Mouse (Mus musculus) liver, embryonic 12.5 days (tissue): Measurements from ENCODE around the gene Zfyve1. TPM values are rescaled to one million over a fixed set of nuclear protein-coding genes. Genes with fewer than 3 reads are reported as not detected.

Source experiments
- ATAC-seq: fragments of 200-750 bp; cut with Nextera tagmentation; 2 replicates; pipeline ENCODE4 v1.8.0; 2017; ENCODE audit warnings: moderate number of reproducible peaks, mild to moderate bottlenecking, moderate library complexity
- H3K27ac ChIP-seq: fragments of 300-500 bp; sonication (generic); 2 replicates; pipeline ENCODE4 v1.5.1; 2016; ENCODE audit warnings: mild to moderate bottlenecking
- H3K27me3 ChIP-seq: fragments of 300-500 bp; sonication (generic); replicated peaks from 2 replicates; pipeline ENCODE4 v1.6.1; 2016; ENCODE audit warnings: mild to moderate bottlenecking, moderate library complexity
- H3K36me3 ChIP-seq: fragments of 300-500 bp; sonication (generic); 2 replicates; pipeline ENCODE4 v1.6.1; 2016; ENCODE audit warnings: mild to moderate bottlenecking, moderate library complexity
- H3K4me1 ChIP-seq: fragments of 300-500 bp; sonication (generic); 2 replicates; pipeline ENCODE4 v1.6.1; 2016
- H3K4me2 ChIP-seq: fragments of 300-500 bp; sonication (generic); 2 replicates; pipeline ENCODE4 v1.6.1; 2016; ENCODE audit warnings: mild to moderate bottlenecking, moderate library complexity
- H3K4me3 ChIP-seq: fragments of 300-500 bp; sonication (generic); 2 replicates; pipeline ENCODE4 v1.5.1; 2016; ENCODE audit warnings: mild to moderate bottlenecking, moderate library complexity
- H3K9ac ChIP-seq: fragments of 300-500 bp; sonication (generic); 2 replicates; pipeline ENCODE4 v1.6.1; 2016; ENCODE audit warnings: mild to moderate bottlenecking, moderate library complexity
- H3K9me3 ChIP-seq: fragments of 300-500 bp; sonication (generic); replicated peaks from 2 replicates; pipeline ENCODE4 v1.6.1; 2016; ENCODE audit warnings: mild to moderate bottlenecking, moderate library complexity
- WGBS: fragments of 180-500 bp; shearing (Covaris S2); methylation state at CpG from one replicate; pipeline ENCODE4 v1.1.7; 2016; ENCODE audit not compliant: insufficient replicate concordance; 5-methylcytosine and 5-hydroxymethylcytosine counted together
- polyA plus RNA-seq: library from polyadenylated mRNA; unstranded; fragments of >200 nt; fragmentation: Nextera tagmentation; extraction: Ambion mirVana; gene quantifications from 2 replicates; pipeline ENCODE4 v1.2.1, GENCODE M21; 2016

Gene Zfyve1
- polyA plus RNA-seq, 1 experiment from 2014 or later = 8.2 TPM

GRCm38 (mm10) chr12:83535428-83535827, 61.6 kb downstream of the Zfyve1 start:
- WGBS = 78% methylated on average over 11 of the region's 11 CpGs
- Histone ChIP-seq H3K9me3 (no peaks in the 10 kb centered on the region), H3K4me1 (peaks cover 4% of the 10 kb centered on the region; the same call in 1 of the 2 replicates), H3K4me3 (no peak overlapping the region), H3K27ac (no peak overlapping the region), H3K27me3 (no peaks in the 10 kb centered on the region), H3K36me3 (peaks cover 75% of the 10 kb centered on the region), H3K4me2 (no peak overlapping the region), H3K9ac (no peak overlapping the region)
- no peak for ATAC-seq

DNA sequence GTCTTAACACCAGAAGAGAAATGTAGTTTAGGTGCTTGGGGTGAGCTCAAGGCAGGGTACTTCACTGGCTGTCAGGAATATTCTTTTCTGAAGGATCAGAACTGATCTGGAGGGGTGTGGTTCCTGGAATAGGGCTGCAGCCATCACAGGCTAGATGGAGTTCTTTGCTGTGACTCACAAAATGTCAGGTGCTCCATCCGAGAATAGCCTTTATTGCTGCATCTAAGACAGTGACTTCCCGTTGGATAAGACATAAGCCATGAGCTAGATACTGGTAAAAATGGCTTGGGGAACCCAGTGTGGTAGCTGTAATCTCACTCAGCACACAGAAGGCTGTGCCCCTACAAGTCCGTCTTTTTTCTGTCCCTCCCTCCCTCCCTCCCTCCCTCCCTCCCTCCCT, 62.8 kb downstream of the Zfyve1 start:
- Histone ChIP-seq H3K27ac (no peak overlapping the region), H3K36me3 (peaks cover 69% of the 10 kb centered on the region), H3K9ac (no peak overlapping the region), H3K4me1 (peaks cover 4% of the 10 kb centered on the region; the same call in 1 of the 2 replicates), H3K27me3 (no peaks in the 10 kb centered on the region), H3K9me3 (no peaks in the 10 kb centered on the region), H3K4me2 (no peak overlapping the region), H3K4me3 (no peak overlapping the region)
- WGBS = 75% methylated on average over 3 of the region's 3 CpGs
- no peak for ATAC-seq

- Histone ChIP-seq H3K36me3 (peaks cover 63% of the 10 kb centered on the region), H3K9me3 (no peaks in the 10 kb centered on the region), H3K4me3 (no peak overlapping the region), H3K4me1 (peaks cover 4% of the 10 kb centered on the region; the same call in 1 of the 2 replicates), H3K4me2 (no peak overlapping the region), H3K9ac (no peak overlapping the region), H3K27me3 (no peaks in the 10 kb centered on the region), H3K27ac (no peak overlapping the region)
- 84% methylated on average over 3 of the region's 3 CpGs for WGBS
- ATAC-seq = no peak
Observed at GRCm38 (mm10) chr12:83532966-83533365, 64.1 kb downstream of the Zfyve1 start.

GRCm38 (mm10) chr12:83531992-83532391, 65.0 kb downstream of the Zfyve1 start:
- 71% methylated on average over 6 of the region's 6 CpGs for WGBS
- peaks cover 56% of the 10 kb centered on the region for H3K36me3 ChIP-seq
- H3K9ac ChIP-seq = no peak overlapping the region
- no peaks in the 10 kb centered on the region for H3K27me3 ChIP-seq
- no peak overlapping the region for H3K4me3 ChIP-seq
- no peaks in the 10 kb centered on the region for H3K9me3 ChIP-seq
- H3K4me2 ChIP-seq = no peak overlapping the region
- peaks cover 4% of the 10 kb centered on the region; the same call in 1 of the 2 replicates for H3K4me1 ChIP-seq
- ATAC-seq = no peak
- H3K27ac ChIP-seq = no peak overlapping the region

- Histone ChIP-seq H3K4me3 (no peak overlapping the region), H3K27me3 (no peaks in the 10 kb centered on the region), H3K27ac (no peak overlapping the region), H3K9ac (no peak overlapping the region), H3K9me3 (no peaks in the 10 kb centered on the region), H3K36me3 (peaks cover 41% of the 10 kb centered on the region), H3K4me2 (no peak overlapping the region), H3K4me1 (peaks cover 22% of the 10 kb centered on the region)
- ATAC-seq = no peak
- WGBS = 74% methylated on average over 5 of the region's 5 CpGs
Observed at GRCm38 (mm10) chr12:83528665-83529064, 68.4 kb downstream of the Zfyve1 start.

- H3K36me3 ChIP-seq = peaks cover 34% of the 10 kb centered on the region
- no peak overlapping the region for H3K9ac ChIP-seq
- no peak for ATAC-seq
- no peaks in the 10 kb centered on the region for H3K27me3 ChIP-seq
- H3K4me3 ChIP-seq = no peak overlapping the region
- no peak overlapping the region for H3K27ac ChIP-seq
- 81% methylated on average over 6 of the region's 6 CpGs for WGBS
- peaks cover 27% of the 10 kb centered on the region for H3K4me1 ChIP-seq
- no peak overlapping the region for H3K4me2 ChIP-seq
- H3K9me3 ChIP-seq = no peaks in the 10 kb centered on the region
Observed at GRCm38 (mm10) chr12:83527816-83528215, 69.2 kb downstream of the Zfyve1 start.

DNA sequence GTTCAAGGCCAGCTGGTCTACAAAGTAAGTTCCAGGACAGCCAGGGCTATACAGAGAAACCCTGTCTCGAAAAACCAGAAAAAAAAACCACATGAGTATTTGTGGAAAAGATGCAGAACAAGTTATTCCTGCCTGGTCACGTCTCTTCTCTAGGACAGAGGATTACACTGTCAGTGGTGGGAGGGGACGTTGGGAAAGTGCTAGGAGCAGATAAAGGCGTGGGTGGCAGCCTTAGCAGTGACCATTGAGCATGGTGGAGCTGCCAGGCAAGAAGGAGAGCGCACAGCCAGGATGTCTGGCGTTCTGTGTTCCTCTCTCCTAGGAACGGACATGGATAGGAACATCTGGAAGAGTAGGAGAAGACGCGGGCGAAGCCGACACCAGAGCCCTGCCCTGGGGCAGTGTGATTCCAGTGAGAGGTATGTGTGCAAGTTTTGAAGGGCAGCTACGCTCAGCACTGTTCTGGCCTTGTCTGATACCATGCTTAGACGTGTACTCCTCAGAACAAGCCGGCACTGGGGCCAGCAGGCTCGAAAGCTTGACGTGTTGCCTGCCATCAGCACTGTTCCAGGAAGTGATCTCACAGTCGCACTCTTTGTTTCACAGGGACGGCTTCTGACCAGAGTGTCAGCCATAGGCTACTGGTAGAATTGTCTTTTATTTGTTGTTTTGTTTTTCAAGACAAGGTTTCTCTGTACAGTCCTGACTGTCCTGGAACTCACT, 71.0 kb downstream of the Zfyve1 start:
- Histone ChIP-seq H3K4me3 (no peak overlapping the region), H3K9me3 (no peaks in the 10 kb centered on the region), H3K4me2 (no peak overlapping the region), H3K4me1 (peaks cover 31% of the 10 kb centered on the region), H3K9ac (no peak overlapping the region), H3K27ac (peak overlapping the region; percentile 18; the same call in 1 of the 2 replicates), H3K27me3 (no peaks in the 10 kb centered on the region), H3K36me3 (peaks cover 24% of the 10 kb centered on the region)
- WGBS = 64% methylated on average over 18 of the region's 18 CpGs
- ATAC-seq = no peak

DNA sequence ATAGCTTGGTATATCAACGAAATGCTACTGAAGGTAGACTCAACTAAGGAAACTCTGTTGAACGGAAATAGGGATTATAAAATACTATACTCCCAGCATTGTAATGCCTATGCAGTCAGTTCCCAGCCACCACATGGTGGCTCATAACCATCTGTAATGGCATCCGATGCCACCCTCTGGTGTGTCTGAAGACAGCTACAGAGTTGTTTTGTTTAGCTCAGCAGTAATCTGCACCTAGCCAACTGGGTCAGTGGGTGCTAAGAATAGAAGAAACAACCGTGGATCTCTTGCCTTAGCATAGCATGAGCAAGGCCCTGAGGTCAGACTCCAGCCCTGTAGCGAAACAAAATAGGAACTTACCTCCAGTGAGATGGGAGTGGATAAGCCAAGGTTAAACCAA, 72.7 kb downstream of the Zfyve1 start:
- H3K4me3 ChIP-seq = no peak overlapping the region
- no peak overlapping the region for H3K27ac ChIP-seq
- peaks cover 40% of the 10 kb centered on the region for H3K4me1 ChIP-seq
- 74% methylated on average over 5 of the region's 5 CpGs for WGBS
- H3K4me2 ChIP-seq = no peak overlapping the region
- H3K36me3 ChIP-seq = peaks cover 15% of the 10 kb centered on the region
- no peaks in the 10 kb centered on the region for H3K27me3 ChIP-seq
- no peak overlapping the region for H3K9ac ChIP-seq
- ATAC-seq = no peak
- H3K9me3 ChIP-seq = no peaks in the 10 kb centered on the region

- H3K36me3 ChIP-seq = peaks cover 12% of the 10 kb centered on the region
- no peak overlapping the region for H3K9ac ChIP-seq
- no peak overlapping the region for H3K4me3 ChIP-seq
- H3K9me3 ChIP-seq = no peaks in the 10 kb centered on the region
- no peak overlapping the region for H3K4me2 ChIP-seq
- H3K4me1 ChIP-seq = peaks cover 44% of the 10 kb centered on the region
- ATAC-seq = no peak
- 61% methylated on average over 4 of the region's 4 CpGs for WGBS
- H3K27ac ChIP-seq = no peak overlapping the region
- no peaks in the 10 kb centered on the region for H3K27me3 ChIP-seq
Observed at GRCm38 (mm10) chr12:83523892-83524291, 73.1 kb downstream of the Zfyve1 start.

DNA sequence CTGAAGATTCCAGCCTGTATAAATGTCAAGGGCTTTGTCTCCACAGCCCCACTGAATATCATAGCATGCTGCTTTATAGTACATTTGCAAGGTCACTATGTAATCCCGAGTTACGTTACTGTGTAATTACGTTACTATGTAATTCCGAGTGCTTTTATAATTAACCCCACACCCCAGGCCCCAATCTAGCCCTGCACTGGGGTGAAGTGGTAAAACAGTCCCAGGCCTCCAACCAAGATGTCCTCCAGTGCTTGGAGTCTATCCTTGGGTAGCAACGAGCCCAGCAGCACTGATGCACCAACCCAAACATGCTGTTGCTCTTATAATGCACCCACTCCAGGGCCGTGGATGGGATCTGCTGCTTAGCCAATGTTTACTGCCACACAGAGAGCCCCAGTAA, 74.0 kb downstream of the Zfyve1 start:
- no peak for ATAC-seq
- Histone ChIP-seq H3K27ac (no peak overlapping the region), H3K27me3 (no peaks in the 10 kb centered on the region), H3K4me1 (peaks cover 49% of the 10 kb centered on the region), H3K4me2 (no peak overlapping the region), H3K4me3 (no peak overlapping the region), H3K9ac (no peak overlapping the region), H3K36me3 (peaks cover 10% of the 10 kb centered on the region), H3K9me3 (no peaks in the 10 kb centered on the region)
- 81% methylated on average over 6 of the region's 6 CpGs for WGBS

- Histone ChIP-seq H3K4me1 (peaks cover 65% of the 10 kb centered on the region), H3K27me3 (no peaks in the 10 kb centered on the region), H3K4me3 (peak overlapping the region; percentile 69), H3K4me2 (peak overlapping the region; percentile 77), H3K36me3 (peaks cover 2% of the 10 kb centered on the region), H3K9me3 (no peaks in the 10 kb centered on the region), H3K27ac (peak overlapping the region; percentile 71; the same call in 1 of the 2 replicates), H3K9ac (peak overlapping the region; percentile 68)
- no peak for ATAC-seq
- 26% methylated on average over 8 of the region's 8 CpGs for WGBS
Observed at GRCm38 (mm10) chr12:83521083-83521482, 75.9 kb downstream of the Zfyve1 start.

- Histone ChIP-seq H3K9me3 (no peaks in the 10 kb centered on the region), H3K27me3 (no peaks in the 10 kb centered on the region), H3K9ac (peak within 1 kb of the TSS; percentile 68), H3K4me3 (peak within 1 kb of the TSS; percentile 69), H3K4me1 (peaks cover 60% of the 10 kb centered on the region), H3K36me3 (no peaks in the 10 kb centered on the region), H3K27ac (peak within 1 kb of the TSS; percentile 71), H3K4me2 (peak within 1 kb of the TSS; percentile 77)
- WGBS = under 1% methylated on average over 32 of the region's 32 CpGs
- ATAC-seq = peak; percentile 96
Observed at GRCm38 (mm10) chr12:83520311-83520890, 76.6 kb downstream of the Zfyve1 start, which contains the start of gene Dcaf4. Dcaf4 (plus strand) TSS chr12:83520466.
